Mouse (Mus musculus): ENCODE results near the gene Nxn. TPM values are rescaled to one million over a fixed set of nuclear protein-coding genes. Genes with fewer than 3 reads are reported as not detected.

Nxn gene
- polyA plus RNA-seq, 1 experiment = 51.7 TPM

GRCm38 (mm10) chr11:76429966-76430631 lies 31.2 kb upstream of the Nxn start:
- H3K36me3 ChIP-seq (ENCODE audit: control insufficient read depth, insufficient read depth, low read length, poor library complexity, severe bottlenecking) = no peaks in the 10 kb centered on the region
- no peaks in the 10 kb centered on the region for H3K9me3 ChIP-seq (replicated peaks; ENCODE audit: control insufficient read depth, insufficient read depth, low read length, poor library complexity, severe bottlenecking)
- no peak overlapping the region for H3K9ac ChIP-seq (ENCODE audit: low read depth, poor library complexity, severe bottlenecking)
- H3K4me1 ChIP-seq (ENCODE audit: control insufficient read depth, insufficient read depth, low read length) = no peaks in the 10 kb centered on the region
- H3K4me3 ChIP-seq (ENCODE audit: low read depth, low read length) = no peak overlapping the region
- no peak for TF ChIP-seq EP300 (IDR thresholded peaks at IDR 0.05; ENCODE audit: insufficient read depth, low read depth, low read length)
- TF ChIP-seq POLR2A (IDR thresholded peaks at IDR 0.05; ENCODE audit: insufficient read depth, low read length) = no peak
- TF ChIP-seq CTCF (IDR thresholded peaks at IDR 0.05; ENCODE audit: low read depth, low read length) = no peak
- no peaks in the 10 kb centered on the region for H3K27me3 ChIP-seq (ENCODE audit: control insufficient read depth, insufficient read depth, low read length, poor library complexity, severe bottlenecking)
- no peak overlapping the region for H3K27ac ChIP-seq (ENCODE audit: insufficient read depth, low read length)

GRCm38 (mm10) chr11:76429556-76429955 lies 30.6 kb upstream of the Nxn start:
- Histone ChIP-seq H3K27ac (ENCODE audit: insufficient read depth, low read length) (no peak overlapping the region), H3K4me1 (ENCODE audit: control insufficient read depth, insufficient read depth, low read length) (no peaks in the 10 kb centered on the region), H3K9ac (ENCODE audit: low read depth, poor library complexity, severe bottlenecking) (no peak overlapping the region), H3K4me3 (ENCODE audit: low read depth, low read length) (no peak overlapping the region), H3K36me3 (ENCODE audit: control insufficient read depth, insufficient read depth, low read length, poor library complexity, severe bottlenecking) (no peaks in the 10 kb centered on the region), H3K9me3 (replicated peaks; ENCODE audit: control insufficient read depth, insufficient read depth, low read length, poor library complexity, severe bottlenecking) (no peaks in the 10 kb centered on the region), H3K27me3 (ENCODE audit: control insufficient read depth, insufficient read depth, low read length, poor library complexity, severe bottlenecking) (no peaks in the 10 kb centered on the region)
- TF ChIP-seq CTCF (IDR thresholded peaks at IDR 0.05; ENCODE audit: low read depth, low read length) (no peak), POLR2A (IDR thresholded peaks at IDR 0.05; ENCODE audit: insufficient read depth, low read length) (no peak), EP300 (IDR thresholded peaks at IDR 0.05; ENCODE audit: insufficient read depth, low read depth, low read length) (no peak)

- TF ChIP-seq CTCF (IDR thresholded peaks at IDR 0.05; ENCODE audit: low read depth, low read length) (peak; percentile 32), POLR2A (IDR thresholded peaks at IDR 0.05; ENCODE audit: insufficient read depth, low read length) (no peak), EP300 (IDR thresholded peaks at IDR 0.05; ENCODE audit: insufficient read depth, low read depth, low read length) (no peak)
- Histone ChIP-seq H3K9me3 (replicated peaks; ENCODE audit: control insufficient read depth, insufficient read depth, low read length, poor library complexity, severe bottlenecking) (no peaks in the 10 kb centered on the region), H3K27me3 (ENCODE audit: control insufficient read depth, insufficient read depth, low read length, poor library complexity, severe bottlenecking) (no peaks in the 10 kb centered on the region), H3K27ac (ENCODE audit: insufficient read depth, low read length) (no peak overlapping the region), H3K4me1 (ENCODE audit: control insufficient read depth, insufficient read depth, low read length) (no peaks in the 10 kb centered on the region), H3K9ac (ENCODE audit: low read depth, poor library complexity, severe bottlenecking) (no peak overlapping the region), H3K36me3 (ENCODE audit: control insufficient read depth, insufficient read depth, low read length, poor library complexity, severe bottlenecking) (no peaks in the 10 kb centered on the region), H3K4me3 (ENCODE audit: low read depth, low read length) (no peak overlapping the region)
Observed at GRCm38 (mm10) chr11:76429046-76429445, 30.1 kb upstream of the Nxn start.

DNA sequence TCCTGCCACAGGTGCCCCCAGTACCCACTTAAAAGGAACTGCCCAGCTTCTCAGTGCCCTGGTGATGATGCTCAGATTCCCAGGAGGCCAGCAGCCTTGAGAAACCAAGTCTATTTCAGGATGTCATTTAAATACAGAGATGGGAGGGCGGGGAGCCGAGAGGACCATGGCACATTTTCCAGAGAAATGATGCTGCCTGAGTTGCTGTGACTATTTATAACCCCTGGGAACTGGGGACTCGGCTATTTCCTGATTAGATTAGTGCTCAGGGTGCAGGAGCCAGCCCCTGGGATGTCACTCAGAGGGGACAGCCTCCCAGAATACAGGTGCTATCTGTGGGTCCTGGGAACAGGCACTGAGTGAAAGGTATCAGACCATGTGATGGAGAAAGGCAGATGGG lies 28.8 kb upstream of the Nxn start:
- H3K9me3 ChIP-seq (replicated peaks; ENCODE audit: control insufficient read depth, insufficient read depth, low read length, poor library complexity, severe bottlenecking) = no peaks in the 10 kb centered on the region
- no peak overlapping the region for H3K27ac ChIP-seq (ENCODE audit: insufficient read depth, low read length)
- H3K9ac ChIP-seq (ENCODE audit: low read depth, poor library complexity, severe bottlenecking) = no peak overlapping the region
- H3K4me3 ChIP-seq (ENCODE audit: low read depth, low read length) = no peak overlapping the region
- H3K27me3 ChIP-seq (ENCODE audit: control insufficient read depth, insufficient read depth, low read length, poor library complexity, severe bottlenecking) = no peaks in the 10 kb centered on the region
- H3K4me1 ChIP-seq (ENCODE audit: control insufficient read depth, insufficient read depth, low read length) = no peaks in the 10 kb centered on the region
- no peaks in the 10 kb centered on the region for H3K36me3 ChIP-seq (ENCODE audit: control insufficient read depth, insufficient read depth, low read length, poor library complexity, severe bottlenecking)
- TF ChIP-seq CTCF (IDR thresholded peaks at IDR 0.05; ENCODE audit: low read depth, low read length) (no peak), POLR2A (IDR thresholded peaks at IDR 0.05; ENCODE audit: insufficient read depth, low read length) (no peak), EP300 (IDR thresholded peaks at IDR 0.05; ENCODE audit: insufficient read depth, low read depth, low read length) (no peak)

GRCm38 (mm10) chr11:76425749-76426148 lies 26.8 kb upstream of the Nxn start:
- no peaks in the 10 kb centered on the region for H3K36me3 ChIP-seq (ENCODE audit: control insufficient read depth, insufficient read depth, low read length, poor library complexity, severe bottlenecking)
- H3K9me3 ChIP-seq (replicated peaks; ENCODE audit: control insufficient read depth, insufficient read depth, low read length, poor library complexity, severe bottlenecking) = no peaks in the 10 kb centered on the region
- TF ChIP-seq POLR2A (IDR thresholded peaks at IDR 0.05; ENCODE audit: insufficient read depth, low read length) (no peak), CTCF (IDR thresholded peaks at IDR 0.05; ENCODE audit: low read depth, low read length) (no peak), EP300 (IDR thresholded peaks at IDR 0.05; ENCODE audit: insufficient read depth, low read depth, low read length) (no peak)
- no peak overlapping the region for H3K9ac ChIP-seq (ENCODE audit: low read depth, poor library complexity, severe bottlenecking)
- H3K4me3 ChIP-seq (ENCODE audit: low read depth, low read length) = no peak overlapping the region
- H3K27me3 ChIP-seq (ENCODE audit: control insufficient read depth, insufficient read depth, low read length, poor library complexity, severe bottlenecking) = no peaks in the 10 kb centered on the region
- H3K27ac ChIP-seq (ENCODE audit: insufficient read depth, low read length) = no peak overlapping the region
- no peaks in the 10 kb centered on the region for H3K4me1 ChIP-seq (ENCODE audit: control insufficient read depth, insufficient read depth, low read length)

- H3K4me3 ChIP-seq (ENCODE audit: low read depth, low read length) = no peak overlapping the region
- peaks cover 22% of the 10 kb centered on the region for H3K36me3 ChIP-seq (ENCODE audit: control insufficient read depth, insufficient read depth, low read length, poor library complexity, severe bottlenecking)
- no peaks in the 10 kb centered on the region for H3K9me3 ChIP-seq (replicated peaks; ENCODE audit: control insufficient read depth, insufficient read depth, low read length, poor library complexity, severe bottlenecking)
- no peaks in the 10 kb centered on the region for H3K27me3 ChIP-seq (ENCODE audit: control insufficient read depth, insufficient read depth, low read length, poor library complexity, severe bottlenecking)
- TF ChIP-seq EP300 (IDR thresholded peaks at IDR 0.05; ENCODE audit: insufficient read depth, low read depth, low read length) (no peak), POLR2A (IDR thresholded peaks at IDR 0.05; ENCODE audit: insufficient read depth, low read length) (no peak), CTCF (IDR thresholded peaks at IDR 0.05; ENCODE audit: low read depth, low read length) (no peak)
- H3K27ac ChIP-seq (ENCODE audit: insufficient read depth, low read length) = no peak overlapping the region
- no peaks in the 10 kb centered on the region for H3K4me1 ChIP-seq (ENCODE audit: control insufficient read depth, insufficient read depth, low read length)
- H3K9ac ChIP-seq (ENCODE audit: low read depth, poor library complexity, severe bottlenecking) = no peak overlapping the region
Observed at GRCm38 (mm10) chr11:76420896-76421295, 22.0 kb upstream of the Nxn start.

All from ES-Bruce4 (cell line).